Mouse (Mus musculus): ENCODE measurements around the gene Slc34a1.
A peak's percentile ranks its signal among the peaks of the same experiment; 100 is the strongest.

Slc34a1 gene

GRCm38 (mm10) chr13:55465184-55465583 is 67.2 kb downstream of the Slc34a1 start:
- Histone ChIP-seq H3K4me3 (replicated peaks; ENCODE audit: low read length) (peak overlapping the region; percentile 90), H3K36me3 (ENCODE audit: insufficient read depth, low read length) (peaks cover 40% of the 10 kb centered on the region), H3K4me1 (replicated peaks; ENCODE audit: low read depth, low read length) (peaks cover 41% of the 10 kb centered on the region), H3K9me3 (ENCODE audit: low read length) (no peaks in the 10 kb centered on the region), H3K27me3 (ENCODE audit: insufficient read depth, low read length) (peaks cover 53% of the 10 kb centered on the region)
- no peak for TF ChIP-seq POU5F1 (IDR thresholded peaks at IDR 0.05; ENCODE audit: borderline replicate concordance, low read length)
- no peak for TF ChIP-seq CTCF (conservative IDR thresholded peaks at IDR 0.05; ENCODE audit: low read length)
- no peak for TF ChIP-seq NANOG (IDR thresholded peaks at IDR 0.05; ENCODE audit: borderline replicate concordance, low read length)
